Mouse (Mus musculus) c-Kit-positive CD71-positive TER-119-negative erythroid progenitor cells, embryonic 14.5 days (primary cell): ENCODE measurements around the gene Aif1l.

Experiments
- DNase-seq: peaks from one replicate; pipeline ENCODE4 v3.0.0-alpha.2; 2013; ENCODE audit warnings: low read depth

The Aif1l gene

DNA sequence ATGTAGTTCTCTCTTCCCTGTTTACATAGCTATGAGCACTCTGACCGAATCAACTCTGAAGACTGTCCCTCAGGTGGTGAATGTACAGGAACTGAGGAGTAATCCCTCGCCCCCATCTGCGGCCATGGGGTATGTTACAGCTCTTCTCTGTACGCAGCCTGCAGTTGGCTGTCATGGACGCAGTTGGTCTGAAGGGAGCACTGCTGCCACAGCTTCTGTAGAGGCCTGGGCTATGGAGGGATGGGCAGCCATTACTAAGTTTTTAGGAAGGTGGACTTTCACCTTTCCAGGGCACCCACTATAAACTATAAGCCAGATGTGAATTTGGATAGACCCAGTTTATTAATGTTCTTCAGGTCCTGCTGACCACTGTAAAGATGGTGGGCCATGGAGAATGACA lies 70.3 kb downstream of the Aif1l start:
- no peak for DNase-seq
